Mouse (Mus musculus): Measurements from ENCODE around the gene Ccdc88a. TPM values are rescaled to one million over a fixed set of nuclear protein-coding genes. Genes with fewer than 3 reads are reported as not detected.

Ccdc88a gene
- total and polyA plus RNA-seq, 2 experiments from 2014 or later = 74.5 to 89.2 TPM

- H3K9ac ChIP-seq (replicated peaks; ENCODE audit: low read length, poor library complexity, severe bottlenecking) = no peak overlapping the region
- TF ChIP-seq CTCF (IDR thresholded peaks at IDR 0.05) = no peak
- no peak for DNase-seq (ENCODE audit: low spot score)
- H3K36me3 ChIP-seq (ENCODE audit: insufficient read depth, low read length) = no peaks in the 10 kb centered on the region
- no peak overlapping the region for H3K4me3 ChIP-seq (ENCODE audit: low read depth, low read length)
- H3K4me2 ChIP-seq (ENCODE audit: low read depth, low read length, poor library complexity, severe bottlenecking) = no peak overlapping the region
- ATAC-seq (ENCODE audit: low FRiP score) = no peak
- H3K9me3 ChIP-seq (ENCODE audit: low read length) = no peaks in the 10 kb centered on the region
- WGBS = 92% methylated on average over 1 of the region's 1 CpGs
- no peak overlapping the region for H3K27ac ChIP-seq (ENCODE audit: low read depth, low read length)
- no peaks in the 10 kb centered on the region for H3K27me3 ChIP-seq (ENCODE audit: insufficient read depth, low read length)
- no peaks in the 10 kb centered on the region; the same call in 1 of the 2 replicates for H3K4me1 ChIP-seq (ENCODE audit: insufficient read depth, low read length)
These were observed 5.3 kb downstream of the Ccdc88a start for GRCm38 (mm10) chr11:29378751-29379150.

- no peaks in the 10 kb centered on the region for H3K36me3 ChIP-seq (ENCODE audit: insufficient read depth, low read length)
- H3K4me2 ChIP-seq (ENCODE audit: low read depth, low read length, poor library complexity, severe bottlenecking) = no peak overlapping the region
- H3K9me3 ChIP-seq (ENCODE audit: low read length) = no peaks in the 10 kb centered on the region
- TF ChIP-seq CTCF (IDR thresholded peaks at IDR 0.05) = no peak
- no peak overlapping the region for H3K9ac ChIP-seq (replicated peaks; ENCODE audit: low read length, poor library complexity, severe bottlenecking)
- H3K27ac ChIP-seq (ENCODE audit: low read depth, low read length) = no peak overlapping the region
- no peak overlapping the region for H3K4me3 ChIP-seq (ENCODE audit: low read depth, low read length)
- no peak for ATAC-seq (ENCODE audit: low FRiP score)
- 76% methylated on average over 2 of the region's 2 CpGs for WGBS
- no peak for DNase-seq (ENCODE audit: low spot score)
- H3K4me1 ChIP-seq (ENCODE audit: insufficient read depth, low read length) = no peaks in the 10 kb centered on the region
- H3K27me3 ChIP-seq (ENCODE audit: insufficient read depth, low read length) = no peaks in the 10 kb centered on the region
These were observed 10.0 kb downstream of the Ccdc88a start for GRCm38 (mm10) chr11:29383493-29383892.

GRCm38 (mm10) chr11:29384001-29384400, 10.5 kb downstream of the Ccdc88a start:
- 74% methylated on average over 1 of the region's 1 CpGs for WGBS
- H3K4me2 ChIP-seq (ENCODE audit: low read depth, low read length, poor library complexity, severe bottlenecking) = no peak overlapping the region
- no peak overlapping the region for H3K27ac ChIP-seq (ENCODE audit: low read depth, low read length)
- no peak overlapping the region for H3K9ac ChIP-seq (replicated peaks; ENCODE audit: low read length, poor library complexity, severe bottlenecking)
- H3K9me3 ChIP-seq (ENCODE audit: low read length) = no peaks in the 10 kb centered on the region
- no peak overlapping the region for H3K4me3 ChIP-seq (ENCODE audit: low read depth, low read length)
- TF ChIP-seq CTCF (IDR thresholded peaks at IDR 0.05) = no peak
- no peaks in the 10 kb centered on the region for H3K27me3 ChIP-seq (ENCODE audit: insufficient read depth, low read length)
- no peak for ATAC-seq (ENCODE audit: low FRiP score)
- H3K36me3 ChIP-seq (ENCODE audit: insufficient read depth, low read length) = no peaks in the 10 kb centered on the region
- no peak for DNase-seq (ENCODE audit: low spot score)
- H3K4me1 ChIP-seq (ENCODE audit: insufficient read depth, low read length) = no peaks in the 10 kb centered on the region

- no peak for TF ChIP-seq CTCF (IDR thresholded peaks at IDR 0.05)
- Histone ChIP-seq H3K36me3 (ENCODE audit: insufficient read depth, low read length) (no peaks in the 10 kb centered on the region), H3K4me2 (ENCODE audit: low read depth, low read length, poor library complexity, severe bottlenecking) (no peak overlapping the region), H3K4me3 (ENCODE audit: low read depth, low read length) (no peak overlapping the region), H3K27me3 (ENCODE audit: insufficient read depth, low read length) (no peaks in the 10 kb centered on the region), H3K4me1 (ENCODE audit: insufficient read depth, low read length) (no peaks in the 10 kb centered on the region), H3K27ac (ENCODE audit: low read depth, low read length) (no peak overlapping the region), H3K9me3 (ENCODE audit: low read length) (no peaks in the 10 kb centered on the region), H3K9ac (replicated peaks; ENCODE audit: low read length, poor library complexity, severe bottlenecking) (no peak overlapping the region)
- ATAC-seq (ENCODE audit: low FRiP score) = no peak
- no peak for DNase-seq (ENCODE audit: low spot score)
- WGBS = 74% methylated on average over 3 of the region's 3 CpGs
These were observed 11.2 kb downstream of the Ccdc88a start for GRCm38 (mm10) chr11:29384617-29385016.

GRCm38 (mm10) chr11:29389913-29390312, 16.5 kb downstream of the Ccdc88a start:
- no peaks in the 10 kb centered on the region for H3K36me3 ChIP-seq (ENCODE audit: insufficient read depth, low read length)

GRCm38 (mm10) chr11:29395135-29395746, 21.8 kb downstream of the Ccdc88a start:
- 94% methylated on average over 3 of the region's 3 CpGs for WGBS
- TF ChIP-seq CTCF (IDR thresholded peaks at IDR 0.05) = no peak
- no peak for ATAC-seq (ENCODE audit: low FRiP score)

More at GRCm38 (mm10) chr11:29389913-29390312, 16.5 kb downstream of the Ccdc88a start:
- 21% methylated on average over 4 of the region's 4 CpGs for WGBS
- Histone ChIP-seq H3K4me1 (ENCODE audit: insufficient read depth, low read length) (no peaks in the 10 kb centered on the region), H3K27ac (ENCODE audit: low read depth, low read length) (no peak overlapping the region), H3K27me3 (ENCODE audit: insufficient read depth, low read length) (no peaks in the 10 kb centered on the region), H3K4me2 (ENCODE audit: low read depth, low read length, poor library complexity, severe bottlenecking) (no peak overlapping the region), H3K9me3 (ENCODE audit: low read length) (no peaks in the 10 kb centered on the region), H3K9ac (replicated peaks; ENCODE audit: low read length, poor library complexity, severe bottlenecking) (no peak overlapping the region), H3K4me3 (ENCODE audit: low read depth, low read length) (no peak overlapping the region)
- ATAC-seq (ENCODE audit: low FRiP score) (no peak), DNase-seq (ENCODE audit: low spot score) (no peak)
- TF ChIP-seq CTCF (IDR thresholded peaks at IDR 0.05) = no peak

More at GRCm38 (mm10) chr11:29395135-29395746, 21.8 kb downstream of the Ccdc88a start:
- Histone ChIP-seq H3K9me3 (ENCODE audit: low read length) (no peaks in the 10 kb centered on the region), H3K36me3 (ENCODE audit: insufficient read depth, low read length) (no peaks in the 10 kb centered on the region), H3K27ac (ENCODE audit: low read depth, low read length) (no peak overlapping the region), H3K27me3 (ENCODE audit: insufficient read depth, low read length) (no peaks in the 10 kb centered on the region), H3K4me1 (ENCODE audit: insufficient read depth, low read length) (no peaks in the 10 kb centered on the region), H3K4me2 (ENCODE audit: low read depth, low read length, poor library complexity, severe bottlenecking) (no peak overlapping the region), H3K9ac (replicated peaks; ENCODE audit: low read length, poor library complexity, severe bottlenecking) (no peak overlapping the region), H3K4me3 (ENCODE audit: low read depth, low read length) (no peak overlapping the region)
- DNase-seq (ENCODE audit: low spot score) = no peak
